Mouse (Mus musculus) myocyte (in vitro differentiated cells): Measurements from ENCODE around the gene Fgfr1op2.

Source experiments
- CEBPB ChIP-seq: IDR thresholded peaks from 2 replicates; pipeline ENCODE4 v1.6.1; 2011; ENCODE audit warnings: mild to moderate bottlenecking, moderate library complexity; ENCODE audit not compliant: poor library complexity, insufficient read depth, severe bottlenecking
- E2F4 ChIP-seq: IDR thresholded peaks from one replicate; pipeline ENCODE4 v1.6.1; 2011; ENCODE audit warnings: mild to moderate bottlenecking, control low read depth, moderate library complexity; ENCODE audit not compliant: insufficient read depth
- MAX ChIP-seq: IDR thresholded peaks from one replicate; pipeline ENCODE4 v1.6.1; 2011; ENCODE audit warnings: low read depth, mild to moderate bottlenecking, control low read depth
- MYOG ChIP-seq, 3 experiments: IDR thresholded peaks; one replicate each; pipeline ENCODE4 v1.6.1; 2011; ENCODE audit warnings: control low read depth in 2 of 3, low read depth in 2 of 3, mild to moderate bottlenecking in 2 of 3; ENCODE audit not compliant: insufficient read length in 2 of 3, control insufficient read depth in 1 of 3, insufficient read depth in 1 of 3
- POLR2A ChIP-seq: IDR thresholded peaks from one replicate; pipeline ENCODE4 v1.6.1; 2011; ENCODE audit warnings: low read depth, mild to moderate bottlenecking, control low read depth, moderate library complexity; ENCODE audit not compliant: insufficient read length
- USF1 ChIP-seq: IDR thresholded peaks from one replicate; pipeline ENCODE4 v1.6.1; 2011; ENCODE audit warnings: low read depth, mild to moderate bottlenecking, control low read depth, moderate library complexity

DNA sequence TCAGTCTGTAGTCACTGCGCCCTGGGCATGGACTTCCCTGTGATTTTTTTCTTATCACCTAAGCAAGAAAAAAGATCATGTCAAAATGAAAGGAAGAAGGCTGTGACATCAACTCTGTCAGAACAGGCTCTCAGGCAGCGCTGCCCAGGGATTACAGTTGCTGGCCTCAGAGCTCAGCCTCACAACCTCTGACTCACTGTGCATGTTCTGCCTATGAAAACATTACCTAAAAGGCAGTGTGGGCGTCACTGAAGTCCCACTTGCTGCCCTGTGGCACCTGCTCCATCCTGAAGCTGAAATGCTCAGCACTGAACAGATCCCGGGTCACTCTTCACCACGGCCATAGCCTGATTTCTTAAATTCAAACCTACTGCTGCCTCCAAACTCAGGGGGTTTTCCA lies 35.7 kb downstream of the Fgfr1op2 start:
- no peak for TF ChIP-seq POLR2A
- no peak for TF ChIP-seq E2F4
- TF ChIP-seq MAX, result no peak
- no peak for TF ChIP-seq MYOG (IDR thresholded peaks at IDR 0.05; ENCODE audit: control insufficient read depth in 1 of 3, insufficient read depth in 1 of 3, insufficient read length in 2 of 3, low read depth in 2 of 3)
- TF ChIP-seq USF1, result no peak
- no peak for TF ChIP-seq CEBPB
